Mouse (Mus musculus): ENCODE measurements at regions not wholly inside any gene's neighbourhood (a gene's known extent, or its start where the extent isn't known, plus 50 kb on each side); places are given as distances from the start of the nearest gene placed in this dataset.

- no peak overlapping the region for H3K27ac ChIP-seq (ENCODE audit: insufficient read depth, low read depth, low read length)
- no peak overlapping the region for H3K4me3 ChIP-seq (ENCODE audit: insufficient read depth, low read depth, low read length)
- no peak for TF ChIP-seq CTCF (IDR thresholded peaks at IDR 0.05; ENCODE audit: insufficient read depth, low read depth, low read length)
- no peak for TF ChIP-seq POLR2A (IDR thresholded peaks at IDR 0.05; ENCODE audit: insufficient read depth, low read depth, low read length)
- 84% methylated on average over 2 of the region's 2 CpGs for WGBS
- no peaks in the 10 kb centered on the region for H3K4me1 ChIP-seq (ENCODE audit: control insufficient read depth, insufficient read depth, low read length)
Measured at GRCm38 (mm10) chr11:114579986-114580385, 88.3 kb upstream of the Rpl38 start.

- no peak for TF ChIP-seq POLR2A (IDR thresholded peaks at IDR 0.05; ENCODE audit: insufficient read depth, low read depth, low read length)
- TF ChIP-seq CTCF (IDR thresholded peaks at IDR 0.05; ENCODE audit: insufficient read depth, low read depth, low read length) = no peak
- Histone ChIP-seq H3K27ac (ENCODE audit: insufficient read depth, low read depth, low read length) (no peak overlapping the region), H3K4me3 (ENCODE audit: insufficient read depth, low read depth, low read length) (no peak overlapping the region), H3K4me1 (ENCODE audit: control insufficient read depth, insufficient read depth, low read length) (no peaks in the 10 kb centered on the region)
- 94% methylated on average over 6 of the region's 6 CpGs for WGBS
Measured at GRCm38 (mm10) chr11:114578551-114578950, 89.8 kb upstream of the Rpl38 start.

- WGBS = 83% methylated on average over 8 of the region's 8 CpGs
- Histone ChIP-seq H3K4me3 (ENCODE audit: insufficient read depth, low read depth, low read length) (no peak overlapping the region), H3K4me1 (ENCODE audit: control insufficient read depth, insufficient read depth, low read length) (no peaks in the 10 kb centered on the region), H3K27ac (ENCODE audit: insufficient read depth, low read depth, low read length) (no peak overlapping the region)
- TF ChIP-seq POLR2A (IDR thresholded peaks at IDR 0.05; ENCODE audit: insufficient read depth, low read depth, low read length) = no peak
- no peak for TF ChIP-seq CTCF (IDR thresholded peaks at IDR 0.05; ENCODE audit: insufficient read depth, low read depth, low read length)
Measured at GRCm38 (mm10) chr11:114576803-114577202, 91.5 kb upstream of the Rpl38 start.

GRCm38 (mm10) chr11:114571144-114571869 lies 97.0 kb upstream of the Rpl38 start:
- peaks cover 30% of the 10 kb centered on the region for H3K4me1 ChIP-seq (ENCODE audit: control insufficient read depth, insufficient read depth, low read length)
- H3K4me3 ChIP-seq (ENCODE audit: insufficient read depth, low read depth, low read length) = no peak overlapping the region
- 64% methylated on average over 20 of the region's 20 CpGs for WGBS
- H3K27ac ChIP-seq (ENCODE audit: insufficient read depth, low read depth, low read length) = no peak overlapping the region
- TF ChIP-seq POLR2A (IDR thresholded peaks at IDR 0.05; ENCODE audit: insufficient read depth, low read depth, low read length) (no peak), CTCF (IDR thresholded peaks at IDR 0.05; ENCODE audit: insufficient read depth, low read depth, low read length) (no peak)

GRCm38 (mm10) chr11:114570076-114570475 lies 98.2 kb upstream of the Rpl38 start:
- no peak overlapping the region for H3K27ac ChIP-seq (ENCODE audit: insufficient read depth, low read depth, low read length)
- no peak overlapping the region for H3K4me3 ChIP-seq (ENCODE audit: insufficient read depth, low read depth, low read length)
- peaks cover 30% of the 10 kb centered on the region for H3K4me1 ChIP-seq (ENCODE audit: control insufficient read depth, insufficient read depth, low read length)
- TF ChIP-seq CTCF (IDR thresholded peaks at IDR 0.05; ENCODE audit: insufficient read depth, low read depth, low read length) (no peak), POLR2A (IDR thresholded peaks at IDR 0.05; ENCODE audit: insufficient read depth, low read depth, low read length) (no peak)
- WGBS = 95% methylated on average over 5 of the region's 5 CpGs

- Histone ChIP-seq H3K27ac (ENCODE audit: insufficient read depth, low read depth, low read length) (peak overlapping the region; percentile 62), H3K4me1 (ENCODE audit: control insufficient read depth, insufficient read depth, low read length) (peaks cover 39% of the 10 kb centered on the region), H3K4me3 (ENCODE audit: insufficient read depth, low read depth, low read length) (no peak overlapping the region)
- TF ChIP-seq CTCF (IDR thresholded peaks at IDR 0.05; ENCODE audit: insufficient read depth, low read depth, low read length) = no peak
- no peak for TF ChIP-seq POLR2A (IDR thresholded peaks at IDR 0.05; ENCODE audit: insufficient read depth, low read depth, low read length)
- WGBS = 31% methylated on average over 21 of the region's 21 CpGs
Measured at GRCm38 (mm10) chr11:114567814-114568800, 100.2 kb upstream of the Rpl38 start.

- H3K27ac ChIP-seq (ENCODE audit: insufficient read depth, low read depth, low read length) = peak overlapping the region; percentile 63
- TF ChIP-seq CTCF (IDR thresholded peaks at IDR 0.05; ENCODE audit: insufficient read depth, low read depth, low read length) = no peak
- TF ChIP-seq POLR2A (IDR thresholded peaks at IDR 0.05; ENCODE audit: insufficient read depth, low read depth, low read length) = no peak
- no peak overlapping the region for H3K4me3 ChIP-seq (ENCODE audit: insufficient read depth, low read depth, low read length)
- 12% methylated on average over 20 of the region's 20 CpGs for WGBS
- H3K4me1 ChIP-seq (ENCODE audit: control insufficient read depth, insufficient read depth, low read length) = peaks cover 44% of the 10 kb centered on the region
Measured at GRCm38 (mm10) chr11:114567045-114567780, 101.1 kb upstream of the Rpl38 start.

GRCm38 (mm10) chr11:114564949-114565348 lies 103.4 kb upstream of the Rpl38 start:
- TF ChIP-seq CTCF (IDR thresholded peaks at IDR 0.05; ENCODE audit: insufficient read depth, low read depth, low read length) = no peak
- no peak for TF ChIP-seq POLR2A (IDR thresholded peaks at IDR 0.05; ENCODE audit: insufficient read depth, low read depth, low read length)
- WGBS = 96% methylated on average over 2 of the region's 2 CpGs
- Histone ChIP-seq H3K4me1 (ENCODE audit: control insufficient read depth, insufficient read depth, low read length) (peaks cover 44% of the 10 kb centered on the region), H3K4me3 (ENCODE audit: insufficient read depth, low read depth, low read length) (no peak overlapping the region), H3K27ac (ENCODE audit: insufficient read depth, low read depth, low read length) (no peak overlapping the region)
